Mouse (Mus musculus): ENCODE data around the gene Ptx4.

- TF ChIP-seq CTCF (IDR thresholded peaks at IDR 0.05; ENCODE audit: low read depth, low read length) (no peak), POLR2A (IDR thresholded peaks at IDR 0.05; ENCODE audit: insufficient read depth, low read length) (no peak), EP300 (IDR thresholded peaks at IDR 0.05; ENCODE audit: insufficient read depth, low read depth, low read length) (no peak)
Measured at GRCm38 (mm10) chr17:25080210-25080609, 40.4 kb upstream of the Ptx4 start.

All from ES-Bruce4 (cell line).